Mouse (Mus musculus) cerebellum, postnatal 36 days (tissue): ENCODE results near the gene Rpl27.
"Not testable (repeated sequence)": the region's sequence is repeated elsewhere in the genome, so short reads cannot be mapped to it uniquely, and the experiment has no call there.

Experiments
- DNase-seq, 2 experiments: peaks; one replicate each; pipeline ENCODE4 v3.0.0; 2021 to 2022; ENCODE audit warnings: mixed read lengths in 2 of 2

Rpl27 gene

DNA sequence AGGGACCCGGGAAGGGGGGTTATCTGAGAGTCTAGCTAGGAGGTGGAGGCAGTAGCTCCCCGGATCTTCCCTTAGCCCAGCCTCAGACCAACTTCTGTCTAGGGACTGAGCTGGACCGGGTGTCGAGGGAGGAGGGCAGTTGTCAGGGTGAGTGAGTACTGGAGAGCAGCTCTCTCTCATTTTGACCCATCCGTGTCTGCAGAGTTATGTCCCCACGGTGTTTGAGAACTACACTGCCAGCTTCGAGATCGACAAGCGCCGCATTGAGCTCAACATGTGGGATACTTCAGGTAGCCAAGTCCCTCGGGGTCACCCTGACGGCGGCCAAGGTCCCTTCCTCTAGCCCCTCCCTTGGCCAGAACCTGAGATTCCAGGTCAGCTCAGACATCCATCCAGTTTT lies 26.6 kb downstream of the Rpl27 start:
- peak in 1 of 2 experiments; percentile 15 for DNase-seq

DNA sequence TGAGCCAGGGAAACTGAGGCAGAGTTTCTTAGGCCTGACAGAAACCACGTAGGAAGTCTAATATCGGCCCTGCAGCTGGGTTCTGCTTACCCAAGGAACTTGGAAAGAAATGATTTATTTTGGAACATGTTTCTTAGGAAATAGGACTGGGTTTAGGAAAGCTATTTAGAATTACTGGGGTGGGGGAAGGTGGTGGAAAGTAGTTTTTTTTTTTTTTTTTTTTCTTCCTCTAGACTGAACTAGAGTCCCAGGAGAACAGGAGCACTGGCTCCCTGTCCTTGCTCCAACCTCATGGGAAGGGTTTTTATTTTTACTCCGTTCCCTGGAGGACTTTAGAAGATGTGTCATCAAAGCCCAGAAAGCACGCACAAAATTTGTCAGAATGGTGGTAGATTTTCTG lies 27.1 kb downstream of the Rpl27 start:
- DNase-seq = no peak

- no peak for DNase-seq
Observed at GRCm38 (mm10) chr11:101470206-101470605, 28.1 kb downstream of the Rpl27 start.

- peak in 1 of 2 experiments; percentile 7 for DNase-seq
Observed at GRCm38 (mm10) chr11:101471926-101472325, 29.8 kb downstream of the Rpl27 start.

DNA sequence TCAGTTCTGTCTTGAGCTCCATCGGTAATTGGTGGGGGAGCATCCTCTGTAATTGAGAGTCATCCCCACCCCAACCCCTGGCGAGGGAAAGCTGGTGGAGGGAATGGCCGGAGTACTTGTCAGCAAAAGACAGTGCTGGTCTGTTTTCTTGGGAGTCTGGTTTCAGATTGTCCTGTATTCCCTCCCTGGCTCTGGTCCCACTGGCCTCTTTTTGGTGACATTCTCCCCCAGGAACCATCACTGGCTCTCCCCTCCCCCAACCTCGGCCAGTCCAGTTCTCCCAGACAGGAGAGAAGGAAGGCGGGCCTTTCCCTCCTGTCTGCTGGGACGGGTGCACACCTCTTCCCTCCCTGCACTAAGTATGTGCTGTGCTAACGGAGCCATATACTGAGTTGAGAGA lies 30.2 kb downstream of the Rpl27 start:
- DNase-seq = peak; percentile 7 to 22

DNA sequence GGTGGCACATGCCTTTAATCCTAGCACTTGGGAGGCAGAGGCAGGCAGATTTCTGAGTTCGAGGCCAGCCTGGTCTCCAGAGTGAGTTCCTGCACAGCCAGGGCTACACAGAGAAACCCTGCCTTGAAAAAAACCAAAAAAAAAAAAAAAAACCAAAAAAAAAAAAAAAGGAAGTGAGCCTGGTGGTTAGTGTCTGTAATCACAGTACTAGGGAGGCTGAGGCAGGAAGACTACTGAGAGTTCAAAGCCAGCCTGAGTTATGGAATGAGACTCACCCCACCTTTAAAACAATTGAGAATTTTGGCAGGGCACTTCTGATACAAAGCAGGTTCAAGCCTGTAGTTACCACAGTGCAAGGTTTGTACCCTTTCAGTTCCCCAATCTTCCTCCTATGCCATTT lies 31.6 kb downstream of the Rpl27 start:
- not testable (repeated sequence) for DNase-seq

DNA sequence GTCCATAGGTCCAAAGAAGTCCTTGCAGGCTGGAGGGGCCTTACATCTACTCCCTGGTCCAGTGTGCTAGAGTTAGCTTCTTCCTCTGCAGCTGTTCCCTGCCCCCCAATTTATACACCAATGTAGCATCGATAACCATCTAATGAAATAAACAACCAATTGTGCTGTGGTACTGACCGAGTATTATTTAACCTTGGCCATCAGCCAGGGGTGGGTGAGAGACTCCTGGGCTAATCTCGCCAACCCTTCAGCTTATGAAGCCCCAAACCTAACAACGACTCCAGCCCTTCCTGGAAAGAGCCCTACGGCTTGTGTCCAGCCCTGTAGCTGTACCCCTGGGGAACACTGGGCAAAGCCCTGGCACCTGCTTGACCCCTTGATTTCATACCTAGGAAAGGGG lies 32.2 kb downstream of the Rpl27 start:
- no peak for DNase-seq

GRCm38 (mm10) chr11:101476361-101476760 lies 34.3 kb downstream of the Rpl27 start:
- DNase-seq = not testable (repeated sequence)

- DNase-seq = no peak
Observed at GRCm38 (mm10) chr11:101477194-101477551, 35.1 kb downstream of the Rpl27 start.

GRCm38 (mm10) chr11:101477552-101478211 lies 35.6 kb downstream of the Rpl27 start:
- DNase-seq = no peak

DNA sequence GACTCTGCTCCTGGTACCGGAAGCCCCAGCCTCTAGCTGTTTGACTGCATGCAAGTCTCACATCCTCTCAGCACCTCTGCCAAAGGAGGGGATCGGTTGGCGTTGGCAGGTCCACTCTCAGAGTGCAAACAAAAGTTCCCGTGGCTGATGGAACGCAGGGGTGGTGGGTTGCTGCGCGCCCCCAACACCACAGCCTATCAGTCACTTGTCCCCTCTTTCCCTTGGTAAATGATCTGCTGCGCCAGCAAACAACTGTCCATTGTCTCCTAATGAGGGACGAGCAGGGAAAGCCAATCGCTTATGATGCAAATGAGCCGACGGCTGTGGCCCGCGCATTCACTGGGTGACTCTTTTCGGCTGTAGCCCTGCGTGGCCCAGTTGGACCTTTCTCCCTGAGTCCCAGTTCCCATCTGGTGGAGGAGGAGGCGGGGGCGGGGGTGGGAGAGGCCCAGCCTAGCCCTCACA lies 37.1 kb downstream of the Rpl27 start:
- DNase-seq = no peak

DNA sequence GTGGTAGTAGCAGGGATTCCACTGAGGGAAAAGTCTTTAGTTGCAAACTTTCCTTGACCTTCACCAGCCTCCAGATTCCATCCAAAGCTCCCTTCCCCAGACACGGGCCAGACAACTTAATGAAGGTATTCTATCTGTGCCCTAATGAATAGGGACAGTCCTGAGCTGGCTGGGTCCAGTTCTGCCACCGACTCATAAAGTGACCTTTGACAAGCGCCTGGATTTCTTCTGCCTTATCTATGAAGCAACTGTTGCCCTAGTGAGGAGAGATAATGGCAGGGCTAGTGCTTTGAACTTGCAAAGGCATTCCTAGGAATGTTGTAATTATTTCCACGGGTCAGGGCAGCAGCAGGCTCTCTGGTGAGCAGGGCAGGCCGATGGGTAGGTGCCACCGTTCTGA lies 38.8 kb downstream of the Rpl27 start:
- DNase-seq = no peak

DNA sequence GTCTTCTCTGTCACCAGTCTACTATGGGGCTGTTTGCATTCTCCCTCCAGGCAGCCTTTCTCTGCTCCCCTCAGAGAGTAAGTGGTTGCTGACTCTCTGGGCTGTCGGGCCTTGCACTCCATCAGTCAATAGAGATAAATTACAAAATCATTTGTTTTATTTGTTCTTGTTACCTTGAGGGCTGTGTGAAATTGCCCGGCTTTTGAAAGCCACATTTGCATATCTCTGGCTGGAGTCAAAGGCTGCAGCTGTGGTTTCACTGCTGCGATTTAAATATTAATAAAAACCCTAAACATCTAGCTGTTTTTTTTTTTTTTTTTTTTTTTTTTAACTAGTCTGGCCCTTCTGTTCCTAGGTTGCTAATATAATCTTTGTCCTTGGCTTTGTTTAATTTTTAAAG lies 41.7 kb downstream of the Rpl27 start:
- no peak for DNase-seq

GRCm38 (mm10) chr11:101484245-101484644 lies 42.1 kb downstream of the Rpl27 start:
- no peak for DNase-seq

DNA sequence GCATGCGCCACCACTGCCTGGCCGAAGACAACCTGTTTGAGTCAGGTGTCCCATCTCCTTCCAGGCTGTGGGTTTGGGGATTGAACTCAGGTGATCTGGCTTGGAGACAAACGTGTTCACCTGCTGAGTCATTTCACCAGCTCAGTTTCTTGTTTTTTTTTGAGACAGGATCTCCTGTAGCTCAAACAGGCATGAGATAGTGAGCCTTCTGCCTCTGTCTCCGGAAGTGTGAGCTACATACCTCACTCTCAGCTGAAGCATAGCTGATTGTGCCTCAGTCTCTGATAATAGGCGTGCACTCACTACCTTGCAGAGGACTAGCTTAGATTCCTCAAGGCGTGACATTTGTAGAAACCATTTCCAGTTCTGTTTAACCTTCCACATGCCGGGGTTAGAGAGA lies 42.7 kb downstream of the Rpl27 start:
- no peak for DNase-seq

GRCm38 (mm10) chr11:101485509-101486028 lies 43.5 kb downstream of the Rpl27 start:
- DNase-seq = no peak

DNA sequence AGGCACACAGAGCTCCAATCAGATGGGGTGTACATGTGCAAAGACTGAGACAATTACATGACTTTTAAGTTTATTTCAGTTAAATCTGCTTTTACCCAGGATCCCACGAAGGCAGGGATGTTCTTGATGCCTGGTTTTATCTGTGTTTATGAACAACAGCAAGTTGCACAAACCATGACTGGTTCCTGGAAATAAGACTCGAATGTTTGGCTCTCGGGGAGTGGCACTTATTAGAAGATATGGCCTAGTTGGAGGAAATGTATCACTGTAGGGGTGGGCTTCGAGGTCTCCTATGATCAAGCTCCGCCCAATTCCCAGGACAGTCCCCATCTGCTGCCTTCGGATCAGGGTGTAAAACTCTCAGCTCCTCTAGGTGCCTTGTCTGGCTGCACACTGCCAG lies 44.0 kb downstream of the Rpl27 start:
- DNase-seq = no peak
